Mouse (Mus musculus) liver, postnatal 0 days (tissue): Measurements from ENCODE around the gene Mnd1.

Experiments
- CTCF ChIP-seq: sonication (generic); IDR thresholded peaks from 2 replicates; pipeline ENCODE4 v1.5.1; 2016; ENCODE audit warnings: antibody characterized with exemption, low read depth
- EP300 ChIP-seq: IDR thresholded peaks from 2 replicates; pipeline ENCODE4 v1.6.1; 2016; ENCODE audit warnings: antibody characterized with exemption, low read depth, mild to moderate bottlenecking

DNA sequence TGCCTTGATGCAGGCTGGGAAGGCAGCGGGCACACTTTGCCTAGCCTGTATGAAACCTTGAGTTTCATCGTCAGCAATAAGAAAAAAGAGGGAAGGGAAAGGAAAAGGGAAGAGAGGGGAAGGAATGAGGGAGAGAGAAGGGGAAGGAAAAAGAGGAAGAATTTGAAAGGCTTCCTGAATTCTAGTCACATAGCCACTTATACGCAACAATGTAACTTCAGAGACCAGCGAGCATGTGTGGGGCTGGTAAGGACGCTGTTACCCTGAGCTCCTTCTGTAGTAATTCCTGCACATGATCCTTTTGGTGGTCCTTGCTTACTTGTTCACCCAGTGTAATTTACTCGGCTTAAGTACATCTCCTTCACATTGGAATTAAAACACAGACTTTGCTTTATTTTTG is 13.4 kb upstream of the Mnd1 start:
- TF ChIP-seq CTCF (no peak), EP300 (no peak)
